Mouse (Mus musculus): ENCODE data around the gene Nlrc5. TPM values are rescaled to one million over a fixed set of nuclear protein-coding genes. Genes with fewer than 3 reads are reported as not detected.
A peak's percentile ranks its signal among the peaks of the same experiment; 100 is the strongest.

The Nlrc5 gene
- total RNA-seq, 4 experiments from 2014 or later = 5.3 to 15.3 (median 9.0) TPM

DNA sequence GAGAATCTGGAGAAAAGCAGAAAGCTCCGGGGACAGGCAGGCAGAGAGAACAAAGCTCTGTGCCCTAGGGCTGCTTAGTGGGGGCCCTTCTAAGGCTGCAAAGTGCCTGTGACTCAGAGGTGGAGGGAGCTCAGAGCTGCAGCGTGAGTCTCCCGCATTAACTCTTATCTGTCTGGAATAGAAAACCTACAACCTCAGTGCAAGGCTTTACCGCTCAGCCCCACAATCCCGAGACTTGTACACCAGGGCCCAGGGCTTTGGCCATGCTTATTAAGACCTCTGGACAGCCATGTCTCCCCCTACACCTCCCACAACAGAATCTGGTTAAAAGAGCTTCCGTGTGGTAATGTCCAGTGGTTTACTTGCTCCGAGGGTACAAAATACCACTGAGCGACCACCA, 97.8 kb downstream of the Nlrc5 start:
- no peak for DNase-seq

DNA sequence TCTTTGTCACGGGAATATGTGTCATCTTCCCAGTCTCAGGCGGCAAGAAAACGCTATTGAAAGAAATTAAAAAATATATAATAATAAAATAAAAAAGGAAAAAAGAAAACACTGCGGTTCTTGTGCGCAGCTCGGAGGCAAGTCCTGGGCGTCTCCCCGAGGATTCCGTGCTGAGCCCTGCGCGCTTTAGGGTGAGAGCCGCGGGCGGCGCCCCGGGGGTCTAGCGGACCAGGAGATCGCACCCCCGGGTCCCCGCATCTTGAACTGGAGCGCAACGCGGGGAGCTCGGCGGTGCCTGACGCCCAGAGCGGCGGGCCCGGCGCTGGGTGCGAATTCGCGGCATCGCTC, 98.3 kb downstream of the Nlrc5 start:
- no peak for DNase-seq

DNA sequence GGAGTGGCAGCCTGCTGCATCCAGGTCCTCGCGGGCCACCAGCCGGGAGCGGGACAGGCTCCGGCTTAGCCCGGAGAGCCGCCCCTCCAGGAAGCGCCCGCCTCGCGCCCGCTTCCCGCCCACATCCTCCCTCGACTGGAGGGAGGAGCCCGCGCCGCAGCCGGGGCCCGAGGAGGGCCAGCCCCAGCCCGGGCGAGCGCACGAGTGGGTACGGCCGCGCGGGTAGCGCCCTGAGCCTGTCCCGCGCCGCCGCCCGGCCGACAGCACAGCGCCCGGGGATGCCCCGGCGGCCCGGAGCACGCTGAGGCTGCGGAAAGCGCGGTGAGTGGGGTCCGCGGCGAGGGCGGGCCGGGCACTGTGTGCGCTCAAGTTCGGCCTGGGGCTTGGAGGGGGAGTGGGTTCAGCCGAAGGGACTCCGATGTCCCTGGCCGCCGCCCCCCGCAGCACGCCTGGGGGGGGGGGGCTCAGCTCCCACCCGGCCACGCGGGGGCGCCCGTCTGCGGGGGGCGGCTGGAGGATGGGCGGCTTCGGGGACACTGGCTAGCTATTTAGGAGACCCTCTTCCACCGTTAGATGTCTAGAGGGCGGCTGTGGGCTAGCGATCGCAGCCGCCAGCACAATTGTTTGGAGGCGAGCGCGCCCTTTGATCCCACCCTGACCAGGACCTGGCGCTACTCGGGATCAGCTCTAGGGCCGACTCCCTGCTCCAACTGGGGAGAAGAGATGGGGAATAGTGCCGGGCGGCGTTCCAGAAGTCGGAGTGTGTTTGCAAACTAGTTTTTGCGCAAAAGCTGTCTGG, 98.9 kb downstream of the Nlrc5 start, which contains the start of gene Cpne2:
Gene Cpne2 (plus strand): TSS at position 118 of the 799 bp plus-strand sequence.
- DNase-seq = peak; percentile 67

DNA sequence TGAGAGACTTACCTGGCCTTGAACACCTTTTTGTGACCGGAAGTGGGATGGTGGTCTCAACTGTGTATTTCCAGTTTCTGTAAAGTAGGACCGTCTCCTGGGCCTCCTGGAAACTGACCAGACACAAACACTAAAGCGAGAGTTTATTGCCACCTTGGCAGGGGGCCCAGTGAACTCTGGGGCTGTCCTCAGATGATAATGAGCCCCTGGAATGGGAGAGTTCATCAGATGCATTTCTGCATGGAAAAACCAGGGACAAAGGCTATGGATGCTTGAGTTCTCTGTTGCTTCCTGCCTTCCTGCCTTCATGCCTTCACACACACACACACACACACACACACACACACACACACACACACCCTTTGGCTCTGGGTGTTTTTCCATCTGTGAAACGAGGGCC, 100.5 kb downstream of the Nlrc5 start:
- no peak for DNase-seq

DNA sequence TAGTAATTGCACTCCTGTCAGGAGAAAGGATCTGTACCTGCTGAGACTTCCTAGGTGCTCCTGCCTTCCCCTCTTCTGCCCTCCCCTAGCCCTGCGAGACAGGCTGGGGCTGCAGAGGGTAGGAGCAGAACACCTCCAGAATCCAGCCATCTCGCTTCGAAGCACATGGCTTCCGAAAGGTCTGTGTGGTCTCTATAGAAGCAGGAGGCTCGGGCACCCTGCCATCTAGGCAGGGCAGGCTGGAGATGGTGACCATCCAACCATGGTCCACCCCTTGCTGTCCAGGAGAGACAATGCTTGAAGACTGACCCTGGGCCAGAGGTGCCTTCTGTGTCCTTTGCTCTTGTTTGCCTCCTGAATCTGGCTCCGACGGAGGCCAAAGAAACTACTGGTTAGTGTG, 101.5 kb downstream of the Nlrc5 start:
- DNase-seq = no peak

DNA sequence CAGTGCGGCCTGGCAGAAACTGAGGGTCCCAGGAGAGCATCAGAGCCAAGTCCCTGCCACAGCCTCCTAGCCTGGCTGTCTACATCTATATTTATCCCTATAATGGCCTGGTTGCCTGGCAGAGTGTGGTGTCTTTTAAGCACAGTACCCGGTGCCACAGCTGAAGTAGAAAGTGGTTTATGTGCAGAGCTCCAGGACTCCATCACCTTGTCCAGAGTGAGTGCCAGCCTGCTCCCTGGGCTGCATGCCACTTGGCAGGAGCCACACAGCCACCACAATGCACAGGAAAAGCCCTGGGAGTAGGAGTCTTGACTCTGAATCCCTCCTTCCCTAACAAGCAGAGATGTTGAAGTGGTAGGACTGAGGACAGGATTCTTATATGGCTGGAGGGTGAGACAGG, 103.3 kb downstream of the Nlrc5 start:
- DNase-seq = no peak

DNA sequence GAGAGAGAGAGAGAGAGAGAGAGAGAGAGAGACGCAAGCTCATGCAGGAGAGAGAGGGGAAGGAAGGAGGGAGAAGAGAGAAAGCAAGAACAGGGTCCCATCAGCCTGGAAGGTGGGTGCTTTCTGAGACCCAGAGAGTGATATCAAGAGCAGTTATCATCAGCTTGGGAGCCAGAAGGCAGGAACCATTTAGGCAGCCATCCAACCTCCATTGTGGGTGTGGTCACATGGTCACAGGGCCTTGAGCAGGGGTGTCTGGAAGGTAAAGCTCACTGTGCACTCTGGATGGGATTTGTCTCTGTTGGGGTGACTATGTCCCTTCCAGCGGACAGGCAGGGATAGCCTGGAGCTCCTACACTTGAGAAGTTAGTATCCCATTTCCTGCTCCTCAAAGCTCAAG, 105.9 kb downstream of the Nlrc5 start:
- no peak for DNase-seq

DNA sequence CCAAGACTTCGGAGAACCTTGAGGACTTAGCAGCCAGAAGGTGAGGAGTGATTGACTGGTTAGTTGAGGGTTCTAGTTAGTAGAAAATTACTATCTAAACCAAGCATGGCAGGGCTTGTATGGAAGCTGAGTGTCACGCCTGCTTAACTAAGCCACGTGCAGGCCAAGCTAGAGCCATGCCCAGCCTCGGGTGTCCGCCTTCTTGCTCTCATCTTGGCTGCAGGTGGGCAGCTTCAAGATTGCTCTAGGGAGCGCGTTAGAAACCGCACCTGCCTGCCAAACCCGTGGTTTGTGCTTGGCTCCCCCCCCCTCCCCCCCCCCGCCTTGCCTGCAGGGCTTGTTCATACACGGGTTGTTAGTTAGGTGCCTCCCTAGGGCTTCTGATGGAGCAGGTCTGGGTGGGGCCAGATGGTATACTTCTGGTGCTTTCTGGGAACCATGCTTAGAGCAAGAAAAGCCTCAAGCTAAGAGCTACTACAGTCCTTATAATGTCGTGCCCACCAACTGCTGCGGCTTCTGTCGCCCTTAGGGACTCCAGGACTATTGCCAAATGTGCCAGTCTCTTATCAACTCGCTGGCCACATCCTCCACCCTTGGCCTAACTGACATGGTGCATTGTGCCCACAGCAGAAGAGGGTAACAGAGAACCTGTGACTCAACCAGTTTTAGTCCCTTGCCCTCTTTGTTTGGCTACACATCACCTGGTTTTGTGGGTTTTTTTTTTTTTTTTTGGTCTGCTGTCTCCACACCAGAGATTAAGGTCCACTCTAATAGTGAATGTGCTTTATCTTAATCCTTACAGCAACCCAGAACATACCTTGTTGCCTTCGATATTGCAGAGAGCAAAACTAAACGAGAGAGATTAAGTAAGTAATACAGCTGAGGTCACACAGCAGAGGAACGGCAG, 107.0 kb downstream of the Nlrc5 start:
- no peak for DNase-seq

DNA sequence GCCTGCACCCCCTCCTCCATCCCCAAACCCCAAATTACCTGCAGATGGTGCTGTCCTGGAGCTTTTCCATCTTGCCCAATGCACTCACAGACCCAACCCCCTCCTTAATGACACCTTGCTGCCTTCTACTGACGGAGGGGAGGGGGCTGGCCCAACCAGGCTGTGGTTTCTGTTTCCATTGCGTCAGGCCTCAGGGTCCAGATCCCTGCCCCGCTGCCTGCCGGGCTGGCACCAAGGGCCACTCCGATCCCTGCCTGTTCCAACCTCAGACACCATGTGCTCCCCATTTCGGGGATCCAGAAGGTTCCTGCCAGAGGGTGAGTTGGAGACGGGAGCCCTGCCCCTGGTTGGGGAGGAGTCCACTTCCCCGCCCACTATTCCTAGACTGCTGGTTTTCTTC, 109.8 kb downstream of the Nlrc5 start:
- no peak for DNase-seq

DNA sequence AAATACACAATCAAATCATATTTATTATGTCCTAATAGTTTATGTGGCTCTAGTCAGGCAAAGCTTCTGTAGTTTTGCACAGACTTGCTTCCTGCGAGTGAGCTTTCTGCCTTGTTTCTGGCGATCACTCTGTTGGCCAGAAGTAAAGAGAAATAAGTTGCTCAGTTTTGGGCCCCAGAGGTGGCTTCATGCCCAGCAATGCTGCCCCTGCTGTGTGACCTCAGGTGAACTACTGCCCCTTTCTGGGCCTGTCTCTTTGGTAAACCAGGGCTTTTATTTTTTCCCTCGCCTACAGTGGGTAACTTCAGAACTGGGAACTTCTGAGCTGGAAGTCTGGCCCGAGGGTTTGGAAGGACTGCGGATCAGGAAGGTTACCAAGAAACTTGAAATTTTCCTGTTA, 114.9 kb downstream of the Nlrc5 start:
- no peak for DNase-seq

DNA sequence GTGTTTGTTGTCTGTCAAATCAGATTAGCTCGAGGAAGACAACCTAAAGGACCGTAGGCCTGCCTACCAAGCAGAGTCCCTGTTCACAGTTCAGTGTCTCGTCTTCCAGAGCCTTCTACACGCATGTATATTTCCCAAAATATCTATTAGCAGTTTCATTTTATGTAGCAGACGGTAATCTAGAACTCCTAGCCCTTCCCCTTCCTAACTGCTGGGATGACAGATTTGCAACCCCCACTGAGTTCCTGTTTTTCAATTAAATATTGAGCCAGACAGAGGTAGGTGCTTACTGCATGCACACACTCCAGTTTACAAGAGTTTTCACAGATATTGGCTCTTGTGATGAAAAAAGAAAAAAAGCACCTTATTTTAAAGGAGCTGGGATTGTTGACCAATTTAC, 115.3 kb downstream of the Nlrc5 start:
- DNase-seq = no peak

DNA sequence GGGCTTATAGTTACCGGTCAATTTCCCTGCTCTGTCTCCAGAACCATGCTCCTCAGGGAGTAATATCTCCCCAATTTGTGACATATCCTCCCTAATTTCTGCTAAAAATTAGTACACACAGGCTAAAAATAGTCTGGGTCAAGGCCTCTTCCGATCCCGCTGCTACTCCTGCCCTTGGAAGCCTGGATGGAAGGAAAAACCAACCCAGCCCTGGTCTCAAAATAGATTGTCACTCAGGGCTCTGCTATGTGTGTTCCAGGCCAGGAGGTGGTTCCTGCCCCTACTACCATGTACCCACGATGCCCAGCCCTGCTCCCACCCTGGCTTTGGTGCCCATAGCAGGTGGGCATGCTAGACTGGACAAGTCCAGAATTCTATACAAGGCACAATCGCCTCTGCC, 115.8 kb downstream of the Nlrc5 start:
- peak; percentile 28 for DNase-seq

DNA sequence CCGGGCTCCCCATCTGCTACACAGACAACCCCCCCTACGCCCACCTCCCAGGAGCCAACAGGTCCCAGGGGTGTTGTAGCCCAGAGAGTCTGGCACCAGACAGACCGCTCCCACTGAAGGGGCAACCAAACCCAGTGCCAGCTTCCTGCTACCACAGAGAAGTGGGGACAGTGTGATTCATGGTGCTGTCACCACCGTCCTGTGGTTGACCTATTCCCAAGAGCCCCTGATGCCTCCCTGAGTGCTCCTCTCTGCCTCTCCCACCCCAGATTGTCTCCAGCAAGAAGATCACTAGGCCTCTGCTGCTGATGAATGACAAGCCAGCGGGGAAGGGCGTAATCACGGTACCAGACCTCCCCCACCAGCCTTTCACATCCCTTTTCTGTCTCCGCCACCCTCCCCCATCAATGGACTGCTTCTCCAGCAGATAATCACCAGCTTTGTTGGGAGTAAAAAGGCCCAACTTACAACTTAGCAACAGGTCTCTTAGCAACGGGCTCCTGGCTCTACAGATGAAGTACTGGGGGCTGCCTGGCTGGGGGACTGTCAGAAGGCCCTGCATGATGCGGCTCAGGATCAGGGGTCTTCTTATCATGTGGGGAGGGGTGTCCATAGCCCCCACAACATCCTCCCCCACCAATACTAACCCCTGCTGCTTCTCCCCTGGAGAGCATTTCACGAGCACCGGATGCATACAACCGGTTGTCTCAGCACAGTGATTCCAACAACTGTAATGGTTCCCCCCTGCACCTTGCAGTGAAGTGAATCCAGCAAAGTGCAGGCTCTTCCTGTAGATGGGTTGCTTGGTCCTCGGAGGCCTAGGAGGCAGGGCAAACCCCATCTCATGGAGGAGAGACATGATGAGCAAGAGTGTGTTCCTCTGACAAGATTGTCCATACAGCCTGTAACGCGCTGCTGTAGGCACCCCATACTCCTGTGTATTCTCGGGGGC, 117.6 kb downstream of the Nlrc5 start:
- DNase-seq = no peak

DNA sequence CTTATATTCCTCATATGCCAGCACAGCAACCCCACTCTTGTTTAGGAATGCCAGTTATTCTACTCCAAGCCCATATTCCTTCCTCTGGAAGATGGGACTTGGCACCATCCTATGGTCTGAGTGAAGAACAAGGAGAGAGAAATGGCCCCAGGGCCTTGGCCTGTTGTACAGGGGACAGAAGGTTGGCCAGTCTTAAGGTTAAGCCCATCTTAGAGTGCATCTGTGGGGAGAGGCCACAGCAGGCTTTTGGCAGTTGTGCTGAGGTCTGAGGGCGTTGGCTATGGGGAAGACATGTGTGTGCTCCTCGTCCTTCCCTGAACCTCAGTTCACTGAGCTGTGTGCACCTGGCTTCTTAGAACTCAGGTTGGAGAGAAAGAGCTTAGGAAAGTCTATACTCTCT, 118.5 kb downstream of the Nlrc5 start:
- no peak for DNase-seq

DNA sequence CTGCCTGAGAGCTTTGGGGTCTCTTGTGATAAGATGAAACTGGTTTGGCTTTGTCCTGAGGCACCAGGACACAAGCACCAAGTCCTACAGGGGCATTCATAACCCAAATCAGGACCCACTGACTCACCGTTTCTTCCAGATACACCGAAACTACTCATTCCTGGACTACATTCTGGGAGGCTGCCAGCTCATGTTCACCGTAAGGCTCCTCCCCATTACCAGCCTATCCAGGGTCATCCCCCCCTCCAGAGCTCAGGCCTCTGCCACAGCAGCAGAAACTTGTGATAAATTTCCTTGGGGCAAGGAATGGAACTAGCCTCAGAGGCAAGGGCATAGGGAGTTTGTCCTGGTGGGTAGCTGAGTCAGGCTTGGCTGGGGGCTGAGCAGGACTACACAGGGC, 123.1 kb downstream of the Nlrc5 start:
- DNase-seq = peak; percentile 72

DNA sequence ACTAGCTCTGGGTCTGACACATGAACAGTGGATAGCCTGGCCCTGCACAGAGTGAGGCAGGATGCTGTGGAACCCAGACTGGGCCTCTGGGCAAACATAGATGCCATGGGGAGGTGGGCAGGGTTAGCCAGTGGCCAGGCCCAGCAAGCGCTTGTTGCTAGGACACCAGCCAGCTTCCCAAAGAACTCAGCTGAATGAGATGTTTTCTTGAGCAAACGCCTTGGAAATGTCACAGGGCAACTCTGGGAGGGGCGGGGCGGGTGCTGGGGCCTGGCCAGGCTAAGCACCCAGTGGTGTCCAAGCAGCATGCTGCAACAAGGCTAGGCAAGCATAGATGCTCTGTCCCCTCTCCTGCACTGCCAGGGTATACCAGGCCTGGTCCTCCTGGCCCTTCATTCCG, 127.1 kb downstream of the Nlrc5 start:
- DNase-seq = no peak

DNA sequence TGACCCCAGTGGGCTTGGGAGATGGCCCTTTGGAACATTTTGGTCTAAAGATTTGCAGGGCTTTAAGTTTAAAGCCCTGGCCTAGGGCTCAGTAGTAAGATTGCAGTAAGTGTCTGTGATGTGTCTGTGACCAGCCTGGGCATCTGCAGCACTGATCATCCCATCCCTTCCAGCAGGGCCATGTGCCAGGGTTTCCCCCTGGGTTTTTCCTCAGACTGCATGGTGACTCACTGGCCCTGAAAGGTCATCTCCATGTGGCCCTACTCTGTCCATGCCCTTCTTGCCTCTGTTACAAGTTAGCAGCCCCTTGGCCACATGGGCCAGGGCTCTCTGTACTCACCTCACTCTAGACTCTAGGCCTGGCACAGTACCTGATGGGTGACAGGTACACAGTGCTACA, 130.3 kb downstream of the Nlrc5 start:
- DNase-seq = no peak

DNA sequence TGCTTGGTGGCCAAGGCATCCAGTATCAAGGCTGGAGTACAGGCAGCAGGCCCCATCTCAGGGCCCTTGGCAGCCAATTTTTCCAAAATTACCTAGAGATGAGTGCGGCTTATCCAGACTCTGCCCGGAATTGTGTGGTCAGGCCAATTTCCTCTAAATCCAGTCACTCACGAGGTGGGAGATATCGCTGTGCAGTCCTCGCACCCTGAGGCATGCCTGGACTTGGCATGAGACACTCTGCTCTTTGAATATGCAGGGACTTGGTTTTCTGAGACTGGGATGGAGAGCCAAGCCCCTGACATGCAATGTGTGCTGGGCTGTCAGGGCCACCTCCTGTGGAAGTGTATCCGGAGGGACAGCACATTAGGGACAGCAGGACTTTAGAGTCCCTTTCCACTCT, 131.9 kb downstream of the Nlrc5 start:
- no peak for DNase-seq

DNA sequence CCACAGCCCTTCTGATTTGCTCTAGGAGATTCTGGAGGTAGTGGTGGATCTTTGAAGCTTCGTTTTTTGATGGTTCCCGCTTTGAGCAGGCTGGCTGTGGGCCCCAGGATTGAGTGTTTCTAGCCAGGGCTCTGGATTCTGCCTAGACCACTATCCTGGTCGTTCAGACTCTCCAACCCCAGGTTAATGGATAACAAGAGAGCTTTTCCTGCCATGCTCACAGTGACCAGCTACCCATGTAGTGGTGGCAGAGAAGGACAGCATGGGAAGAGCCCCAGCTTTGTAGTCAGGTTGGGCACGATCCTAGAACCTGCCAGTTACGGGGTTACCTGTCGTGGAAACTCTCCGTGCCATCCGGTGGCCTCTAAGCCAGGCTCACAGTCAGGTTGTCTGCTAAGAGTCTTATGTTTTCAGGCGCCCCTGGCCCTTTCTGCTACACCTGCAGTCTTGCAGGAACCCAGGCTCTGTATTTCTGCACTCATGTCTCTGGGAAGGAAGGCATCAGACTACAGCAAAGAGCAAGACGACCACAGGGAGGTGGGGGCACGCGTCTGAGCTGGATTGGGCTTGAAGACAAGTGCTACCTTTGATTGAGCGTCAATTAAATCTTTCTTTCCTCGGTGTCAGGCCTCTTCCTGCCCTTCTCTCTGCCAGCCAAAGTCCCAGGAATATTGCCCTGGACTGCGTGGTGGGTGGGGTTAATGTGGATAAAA, 132.4 kb downstream of the Nlrc5 start:
- no peak for DNase-seq

DNA sequence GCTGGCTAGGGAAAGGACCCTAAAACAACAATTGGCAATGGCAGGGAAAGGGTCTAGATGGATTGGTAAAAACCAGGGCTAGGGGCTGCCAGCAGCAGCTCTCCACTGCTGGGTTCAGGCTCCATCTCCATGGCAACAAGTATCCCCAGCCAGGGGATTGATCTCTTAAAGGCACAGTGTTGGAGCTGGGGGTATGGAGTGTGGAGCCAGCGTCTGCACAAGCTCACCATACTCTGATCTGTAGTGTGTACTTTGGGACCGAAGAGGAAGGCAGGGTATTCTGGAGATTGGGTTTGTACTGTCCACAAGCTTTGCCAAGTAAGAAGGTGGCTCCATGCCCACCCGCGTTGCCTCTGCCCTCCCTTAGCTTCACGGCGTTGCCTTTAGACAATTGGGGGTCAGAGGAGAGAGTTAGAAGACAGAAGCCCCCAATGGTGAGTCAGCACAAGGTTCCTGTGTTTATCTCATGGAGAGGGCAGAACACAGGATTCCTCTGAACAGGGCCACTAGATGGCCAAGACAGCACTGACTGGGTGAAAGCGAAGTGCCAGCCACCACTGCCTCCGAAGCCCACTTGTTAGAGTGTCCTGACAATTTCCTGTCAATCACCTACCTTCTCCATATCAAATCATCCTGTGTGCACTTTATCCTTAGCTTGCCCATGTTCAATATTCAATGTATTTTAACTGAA, 133.1 kb downstream of the Nlrc5 start:
- DNase-seq = no peak

DNA sequence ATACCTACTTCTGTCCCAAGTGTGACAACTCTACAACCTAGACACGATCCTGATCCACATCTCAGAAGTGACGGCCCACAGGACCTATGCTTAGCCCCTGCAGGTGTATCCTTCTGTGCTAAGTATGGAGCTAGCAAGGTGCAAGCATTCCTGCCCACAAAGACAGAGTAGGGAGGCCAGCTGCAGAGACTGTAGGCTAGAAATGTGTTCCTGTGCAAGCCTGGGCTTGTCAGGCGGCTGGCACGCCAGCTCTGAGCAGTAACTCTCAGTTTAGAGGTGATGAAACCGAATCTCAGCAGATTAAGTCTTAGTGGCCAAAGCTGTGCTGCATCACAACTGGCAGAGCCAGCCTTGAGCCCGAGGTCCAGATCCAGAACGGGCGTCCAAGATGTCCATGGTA, 133.9 kb downstream of the Nlrc5 start:
- no peak for DNase-seq

Data from adrenal gland, adult 8-10 months (tissue).